Mouse (Mus musculus): Measurements from ENCODE around the gene Svop.

GRCm38 (mm10) chr5:113981843-113982242, 109.5 kb downstream of the Svop start:
- TF ChIP-seq CTCF (IDR thresholded peaks at IDR 0.05; ENCODE audit: control insufficient read depth, insufficient read depth, insufficient replicate concordance, low read depth, low read length) (no peak), POLR2A (IDR thresholded peaks at IDR 0.05; ENCODE audit: control insufficient read depth, low read depth, low read length) (no peak)
